8 mouse cellular contexts compared by ENCODE assay signal in the genomic region with DNA sequence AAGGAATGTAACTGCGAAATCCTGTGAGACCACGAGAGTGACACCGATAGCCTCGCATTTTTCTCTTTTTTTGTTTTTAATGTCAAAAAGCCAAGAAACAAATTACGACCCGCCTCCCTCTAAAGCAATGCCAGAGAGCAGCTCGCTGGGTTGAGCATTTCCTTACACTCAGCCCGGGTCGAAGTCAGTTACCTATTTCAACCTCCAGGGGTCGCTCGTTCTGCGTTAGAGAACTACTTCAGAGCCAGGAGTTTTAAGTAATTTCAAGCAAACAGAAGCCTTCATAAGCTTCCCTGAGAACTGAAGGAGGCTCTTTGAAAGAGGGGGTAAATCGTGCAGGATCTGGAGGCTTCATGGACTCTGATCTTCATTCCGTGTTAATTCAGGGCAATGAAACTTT. TPM values are rescaled to one million over a fixed set of nuclear protein-coding genes. Genes with fewer than 3 reads are reported as not detected.
DNase-seq lines count a peak whose midpoint lies in the region; ATAC-seq lines count a peak whose summit lies in the region.

No protein-coding gene starts in this region.

- no peaks in the 10 kb centered on the region for H3K9me3 ChIP-seq in hindbrain, embryonic 10.5 days
- no peaks in the 10 kb centered on the region for H3K9me3 ChIP-seq in lung, embryonic 15.5 days

- H3K27me3 ChIP-seq in hindbrain, embryonic 10.5 days (ENCODE audit: insufficient read depth, poor library complexity, severe bottlenecking): no peaks in the 10 kb centered on the region
- H3K27me3 ChIP-seq in lung, embryonic 15.5 days: no peaks in the 10 kb centered on the region; the same call in 1 of the 2 replicates

- H3K9ac ChIP-seq in lung, embryonic 15.5 days: no peak overlapping the region

- no peaks in the 10 kb centered on the region for H3K36me3 ChIP-seq in hindbrain, embryonic 10.5 days
- H3K36me3 ChIP-seq in lung, embryonic 15.5 days: no peaks in the 10 kb centered on the region

- H3K4me1 ChIP-seq in hindbrain, embryonic 10.5 days (replicated peaks): no peaks in the 10 kb centered on the region
- peaks cover 5% of the 10 kb centered on the region; the same call in 1 of the 2 replicates for H3K4me1 ChIP-seq in lung, embryonic 15.5 days

- H3K4me2 ChIP-seq in lung, embryonic 15.5 days: peak overlapping the region; percentile 50

- no peak overlapping the region for H3K27ac ChIP-seq in hindbrain, embryonic 10.5 days
- H3K27ac ChIP-seq in lung, embryonic 15.5 days: no peak overlapping the region

- DNase-seq in MEL-GATA-1-ER (ENCODE audit: extremely low read depth, low read depth): peak; percentile 64
- DNase-seq in cerebellum, adult 8-10 months: peak; percentile 82
- peak; percentile 69 to 96 for DNase-seq in frontal cortex, adult 2 months (ENCODE audit: extremely low spot score in 1 of 2, low spot score in 1 of 2)
- peak; percentile 81 for DNase-seq in hindbrain, embryonic 10.5 days (ENCODE audit: low spot score)
- DNase-seq in layer of hippocampus, adult 9-10 months (ENCODE audit: low spot score): peak; percentile 84
- DNase-seq in ovary, postnatal 10 days (ENCODE audit: low spot score): peak; percentile 64
- DNase-seq in thymus, postnatal 0 days (ENCODE audit: low spot score): peak; percentile 87

- WGBS in hindbrain, embryonic 10.5 days: 6% methylated on average over 14 of the region's 14 CpGs
- WGBS in lung, embryonic 15.5 days: 2% methylated on average over 14 of the region's 14 CpGs

- H3K4me3 ChIP-seq in hindbrain, embryonic 10.5 days: no peak overlapping the region
- H3K4me3 ChIP-seq in lung, embryonic 15.5 days: peak overlapping the region; percentile 7; the same call in 1 of the 2 replicates

- peak; percentile 73; the same call in 1 of the 2 replicates for ATAC-seq in lung, embryonic 15.5 days (ENCODE audit: borderline replicate concordance, extremely low read depth, low FRiP score, low TSS enrichment)

RNA-seq across cellular contexts. Expression of a gene that starts 4.3 kb away (rescaled TPM):
- polyA plus RNA-seq in frontal cortex, adult 2 months (2012; rRNA removed): 0.22 and 0.23 TPM in 2 replicates
- polyA plus RNA-seq in hindbrain, embryonic 10.5 days (2016; fragmentation: Nextera tagmentation; extraction: Ambion mirVana): not detected in 2 replicates
- not detected in 2 replicates for polyA plus RNA-seq in lung, embryonic 15.5 days (2015; fragmentation: Nextera tagmentation; extraction: Ambion mirVana)
- polyA plus RNA-seq in thymus, postnatal 0 days (2015; fragmentation: Nextera tagmentation; extraction: Ambion mirVana): not detected in 2 replicates

RNA-seq across cellular contexts. Expression of a gene that starts 12.2 kb away (rescaled TPM):
- 25.8 and 34.8 TPM in 2 replicates for polyA plus RNA-seq in frontal cortex, adult 2 months (2012; rRNA removed)
- 0.22 and 0.89 TPM in 2 replicates for polyA plus RNA-seq in hindbrain, embryonic 10.5 days (2016; fragmentation: Nextera tagmentation; extraction: Ambion mirVana)
- 0.15 and 0.69 TPM in 2 replicates for polyA plus RNA-seq in lung, embryonic 15.5 days (2015; fragmentation: Nextera tagmentation; extraction: Ambion mirVana)
- 0.10 and 0.26 TPM in 2 replicates for polyA plus RNA-seq in thymus, postnatal 0 days (2015; fragmentation: Nextera tagmentation; extraction: Ambion mirVana)

RNA-seq across cellular contexts. Expression of a gene that starts 29.9 kb away (rescaled TPM):
- 3.8 and 4.3 TPM in 2 replicates for polyA plus RNA-seq in frontal cortex, adult 2 months (2012; rRNA removed)
- polyA plus RNA-seq in hindbrain, embryonic 10.5 days (2016; fragmentation: Nextera tagmentation; extraction: Ambion mirVana): 2.4 and 2.9 TPM in 2 replicates
- polyA plus RNA-seq in lung, embryonic 15.5 days (2015; fragmentation: Nextera tagmentation; extraction: Ambion mirVana): 1.1 and 1.5 TPM in 2 replicates
- 1.7 and 2.0 TPM in 2 replicates for polyA plus RNA-seq in thymus, postnatal 0 days (2015; fragmentation: Nextera tagmentation; extraction: Ambion mirVana)

RNA-seq across cellular contexts. Expression of a gene that starts 35.3 kb away (rescaled TPM):
- 122 and 138 TPM in 2 replicates for polyA plus RNA-seq in frontal cortex, adult 2 months (2012; rRNA removed)
- polyA plus RNA-seq in hindbrain, embryonic 10.5 days (2016; fragmentation: Nextera tagmentation; extraction: Ambion mirVana): 430 and 490 TPM in 2 replicates
- polyA plus RNA-seq in lung, embryonic 15.5 days (2015; fragmentation: Nextera tagmentation; extraction: Ambion mirVana): 394 and 401 TPM in 2 replicates
- polyA plus RNA-seq in thymus, postnatal 0 days (2015; fragmentation: Nextera tagmentation; extraction: Ambion mirVana): 409 and 414 TPM in 2 replicates

RNA-seq across cellular contexts. Expression of a gene that starts 36.0 kb away (rescaled TPM):
- polyA plus RNA-seq in frontal cortex, adult 2 months (2012; rRNA removed): 55.8 and 56.9 TPM in 2 replicates
- 175 and 190 TPM in 2 replicates for polyA plus RNA-seq in hindbrain, embryonic 10.5 days (2016; fragmentation: Nextera tagmentation; extraction: Ambion mirVana)
- 154 and 155 TPM in 2 replicates for polyA plus RNA-seq in lung, embryonic 15.5 days (2015; fragmentation: Nextera tagmentation; extraction: Ambion mirVana)
- polyA plus RNA-seq in thymus, postnatal 0 days (2015; fragmentation: Nextera tagmentation; extraction: Ambion mirVana): 218 and 237 TPM in 2 replicates

Comparison
In these comparisons a context has a peak if more than half of its experiments do, and no peak if none do; other contexts are left out.
1. RNA of a gene that starts 12.2 kb away (polyA plus RNA-seq): 25.8 to 34.8 TPM in frontal cortex, adult 2 months; 0.22 to 0.89 TPM in hindbrain, embryonic 10.5 days, 0.15 to 0.69 TPM in lung, embryonic 15.5 days and 0.10 to 0.26 TPM in thymus, postnatal 0 days; every median in the first group is over 10 times any median in the second.
2. Peak in every context shown above with its lines, with median percentiles within 50 percentile points of each other: DNase-seq.